Mouse (Mus musculus): ENCODE data around the gene Slc35b2. TPM values are rescaled to one million over a fixed set of nuclear protein-coding genes. Genes with fewer than 3 reads are reported as not detected.

The Slc35b2 gene
- total RNA-seq, 2 experiments from 2014 or later: 30.3 to 32.2 TPM

- intact Hi-C loops (cut with DNase I): no loop called here
- no peak for DNase-seq (ENCODE audit: low spot score in 2 of 2)
Measured at GRCm38 (mm10) chr17:45616046-45616650, 52.5 kb downstream of the Slc35b2 start.

- intact Hi-C loops (cut with DNase I): no loop called here
- DNase-seq (ENCODE audit: low spot score in 2 of 2): no peak
Measured at GRCm38 (mm10) chr17:45616679-45617078, 53.0 kb downstream of the Slc35b2 start.

Other genes starting within 250 kb of the Slc35b2 start
- 10 to 100 TPM; 55.5 to 58.3 TPM for gene Cdc5l, start 130.1 kb upstream of the Slc35b2 start, total RNA-seq (2021)
- 1 to 10 TPM; 5.2 to 6.1 TPM for gene Spats1, start 88.5 kb upstream of the Slc35b2 start, total RNA-seq (2021)
- gene Aars2, start 57.0 kb upstream of the Slc35b2 start, total RNA-seq (2021): 10 to 100 TPM; 23.0 to 24.6 TPM
- gene Tcte1, start 40.4 kb upstream of the Slc35b2 start, total RNA-seq (2021): 1 to 10 TPM; 1.1 to 1.3 TPM
- gene Tmem151b, start 14.2 kb upstream of the Slc35b2 start, total RNA-seq (2021): 100 to 1,000 TPM; 118 to 128 TPM
- 1 to 10 TPM; 1.6 to 2.0 TPM for gene Nfkbie, start 8.2 kb upstream of the Slc35b2 start, total RNA-seq (2021)
- 1,000 to 10,000 TPM; 1,565 to 1,601 TPM for gene Hsp90ab1, start 9.4 kb downstream of the Slc35b2 start, total RNA-seq (2021)
- gene Slc29a1, start 35.7 kb downstream of the Slc35b2 start, total RNA-seq (2021): 10 to 100 TPM; 16.8 to 18.8 TPM
- gene Mymx, start 38.2 kb downstream of the Slc35b2 start, total RNA-seq (2021): not detected
- gene Capn11, start 95.5 kb downstream of the Slc35b2 start, total RNA-seq (2021): under 1 TPM; 0.18 to 0.21 TPM
- 10 to 100 TPM; 39.5 to 41.2 TPM for gene Mrpl14, start 122.4 kb downstream of the Slc35b2 start, total RNA-seq (2021)
- gene Tmem63b, start 123.0 kb downstream of the Slc35b2 start, total RNA-seq (2021): 100 to 1,000 TPM; 178 to 186 TPM
- gene 1600014C23Rik, start 170.0 kb downstream of the Slc35b2 start, total RNA-seq (2021): under 1 TPM in 1 of 2 experiments, not detected in 1; 0.73 TPM

Measured in left cerebral cortex, postnatal 25 days (tissue).